Mouse (Mus musculus): Measurements from ENCODE around the gene Fgfr1op. TPM values are rescaled to one million over a fixed set of nuclear protein-coding genes. Genes with fewer than 3 reads are reported as not detected.
"Not testable (repeated sequence)": the region's sequence is repeated elsewhere in the genome, so short reads cannot be mapped to it uniquely, and the experiment has no call there.

Fgfr1op gene
- 18.1 and 28.1 TPM in 2 replicates for polyA plus RNA-seq (2011; ENCODE audit: insufficient read length, low read depth, missing spikeins)

DNA sequence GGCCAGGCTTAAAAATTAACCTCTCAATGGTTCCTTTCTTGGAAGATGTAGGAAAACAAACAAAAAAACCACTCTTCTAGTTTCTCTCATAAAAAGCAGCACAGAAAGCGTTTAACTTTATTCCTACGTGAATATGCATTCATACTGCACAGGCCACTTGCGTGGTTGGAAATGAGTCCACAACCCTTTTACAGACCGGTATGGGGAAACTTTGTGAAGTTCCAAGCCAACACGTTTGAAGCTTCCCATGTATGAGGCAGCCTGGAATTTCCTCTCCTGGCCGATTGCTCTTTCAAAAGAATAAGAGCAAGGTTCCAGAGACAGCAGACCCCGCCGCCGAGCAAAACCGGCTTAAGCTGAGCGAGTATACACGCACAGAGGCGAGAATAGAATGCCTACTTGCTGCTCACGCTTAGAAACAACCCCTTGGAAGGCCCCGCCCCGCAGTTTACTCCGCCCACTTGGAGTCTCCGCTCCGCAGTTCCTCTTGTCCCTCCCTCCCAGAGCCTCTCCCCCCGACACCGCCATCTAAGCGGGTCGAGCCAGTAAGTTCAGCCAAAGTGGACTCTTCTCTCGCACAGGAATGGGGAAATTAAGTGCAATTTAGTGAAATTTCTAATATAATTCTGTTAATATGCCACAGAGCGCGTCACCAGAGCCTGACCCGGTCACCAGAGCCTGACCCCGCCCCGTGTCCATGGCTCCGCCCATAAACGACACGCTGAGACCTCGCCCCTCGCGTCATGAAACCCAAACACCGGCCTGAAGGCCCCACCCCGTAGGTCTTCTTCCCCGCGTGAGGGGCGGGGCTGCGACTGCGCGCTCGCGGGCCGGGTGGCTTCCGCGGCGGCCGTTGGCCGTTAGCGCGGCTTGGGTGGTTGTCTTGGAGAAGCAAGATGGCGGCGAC, at the start of gene Fgfr1op:
TSS of gene Fgfr1op (plus strand) at position 801 of the 907 bp plus-strand sequence.
- not testable (repeated sequence) for H3K4me1 ChIP-seq (ENCODE audit: control insufficient read depth, insufficient read depth, low read length); H3K27ac ChIP-seq (ENCODE audit: insufficient read depth, low read length)

DNA sequence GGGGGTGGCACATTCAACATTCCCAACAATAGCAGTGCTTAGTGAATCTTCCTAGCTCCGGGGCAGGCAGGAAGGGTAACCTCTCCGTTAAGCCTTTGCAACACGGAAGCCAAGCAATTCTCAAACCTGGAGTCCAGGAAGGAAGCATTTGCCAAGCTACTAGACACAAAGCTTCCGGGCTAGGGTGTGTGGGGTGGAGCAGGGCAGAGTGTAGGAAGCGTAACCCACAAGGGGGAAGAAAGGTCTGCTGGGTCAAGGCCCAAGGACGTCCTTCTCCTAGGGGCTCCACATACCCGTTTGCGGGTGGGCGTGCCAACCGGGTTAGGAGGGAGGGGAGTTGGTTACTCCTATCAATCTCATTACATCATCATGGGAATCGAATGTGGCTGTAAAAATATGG, 48.9 kb upstream of the Fgfr1op start:
- H3K4me1 ChIP-seq (ENCODE audit: control insufficient read depth, insufficient read depth, low read length); H3K27ac ChIP-seq (ENCODE audit: insufficient read depth, low read length); H3K4me3 ChIP-seq (ENCODE audit: insufficient read depth, low read length): not testable (repeated sequence)

More for the DNA sequence above, at the start of gene Fgfr1op:
- peak within 1 kb of the TSS; percentile 41 for H3K4me3 ChIP-seq (ENCODE audit: insufficient read depth, low read length)

DNA sequence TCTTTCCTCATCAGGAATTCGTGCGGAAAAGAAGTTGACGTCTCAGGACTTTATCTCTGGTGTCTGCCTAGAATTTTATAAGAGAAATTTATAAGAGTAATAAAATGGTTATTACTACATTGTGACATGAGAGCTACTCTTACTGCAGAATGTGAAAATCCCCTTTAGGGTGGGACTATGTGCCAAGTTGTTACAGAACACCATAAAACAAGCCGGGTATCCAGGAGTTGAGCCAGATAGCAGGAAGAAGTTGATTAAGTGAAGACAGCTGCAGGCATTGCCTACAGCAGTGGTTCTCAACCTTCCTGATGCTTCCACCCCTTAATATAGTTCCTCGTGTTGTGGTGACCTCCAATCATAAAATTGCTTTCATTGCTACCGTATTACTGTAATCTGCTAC, 48.4 kb upstream of the Fgfr1op start:
- H3K27ac ChIP-seq (ENCODE audit: insufficient read depth, low read length); H3K4me3 ChIP-seq (ENCODE audit: insufficient read depth, low read length); H3K4me1 ChIP-seq (ENCODE audit: control insufficient read depth, insufficient read depth, low read length): not testable (repeated sequence)

GRCm38 (mm10) chr17:8122974-8123373, 42.3 kb upstream of the Fgfr1op start:
- H3K4me1 ChIP-seq (ENCODE audit: control insufficient read depth, insufficient read depth, low read length); H3K4me3 ChIP-seq (ENCODE audit: insufficient read depth, low read length); H3K27ac ChIP-seq (ENCODE audit: insufficient read depth, low read length): not testable (repeated sequence)

GRCm38 (mm10) chr17:8124586-8124985, 40.7 kb upstream of the Fgfr1op start:
- H3K4me1 ChIP-seq (ENCODE audit: control insufficient read depth, insufficient read depth, low read length); H3K27ac ChIP-seq (ENCODE audit: insufficient read depth, low read length); H3K4me3 ChIP-seq (ENCODE audit: insufficient read depth, low read length): not testable (repeated sequence)

GRCm38 (mm10) chr17:8128326-8128993, 36.8 kb upstream of the Fgfr1op start:
- not testable (repeated sequence) for H3K4me3 ChIP-seq (ENCODE audit: insufficient read depth, low read length); H3K4me1 ChIP-seq (ENCODE audit: control insufficient read depth, insufficient read depth, low read length)

GRCm38 (mm10) chr17:8129578-8129977, 35.7 kb upstream of the Fgfr1op start:
- H3K4me3 ChIP-seq (ENCODE audit: insufficient read depth, low read length); H3K4me1 ChIP-seq (ENCODE audit: control insufficient read depth, insufficient read depth, low read length); H3K27ac ChIP-seq (ENCODE audit: insufficient read depth, low read length): not testable (repeated sequence)

More at GRCm38 (mm10) chr17:8128326-8128993, 36.8 kb upstream of the Fgfr1op start:
- H3K27ac ChIP-seq (ENCODE audit: insufficient read depth, low read length): not testable (repeated sequence)

DNA sequence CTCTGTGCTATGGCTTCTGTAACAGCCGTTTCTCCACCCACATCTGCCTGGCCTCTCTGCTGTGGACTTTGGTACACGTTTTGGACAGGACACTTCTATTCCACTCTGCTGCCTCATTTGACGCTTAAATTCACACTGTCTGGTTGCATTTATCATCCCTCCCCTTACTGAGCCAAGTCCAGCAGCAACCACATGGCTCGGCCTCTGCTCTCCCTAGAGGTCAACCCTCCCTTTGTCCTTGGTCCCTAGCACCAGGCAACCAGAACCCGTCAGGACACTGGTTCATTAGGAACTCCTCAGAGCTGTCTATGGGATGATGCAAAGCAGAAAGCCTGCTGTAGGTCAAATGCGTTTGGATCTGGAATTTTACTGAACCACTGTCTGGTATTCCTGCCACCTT, 34.5 kb upstream of the Fgfr1op start:
- not testable (repeated sequence) for H3K4me3 ChIP-seq (ENCODE audit: insufficient read depth, low read length); H3K4me1 ChIP-seq (ENCODE audit: control insufficient read depth, insufficient read depth, low read length); H3K27ac ChIP-seq (ENCODE audit: insufficient read depth, low read length)

GRCm38 (mm10) chr17:8138116-8138515, 27.2 kb upstream of the Fgfr1op start:
- not testable (repeated sequence) for H3K4me3 ChIP-seq (ENCODE audit: insufficient read depth, low read length); H3K4me1 ChIP-seq (ENCODE audit: control insufficient read depth, insufficient read depth, low read length); H3K27ac ChIP-seq (ENCODE audit: insufficient read depth, low read length)

DNA sequence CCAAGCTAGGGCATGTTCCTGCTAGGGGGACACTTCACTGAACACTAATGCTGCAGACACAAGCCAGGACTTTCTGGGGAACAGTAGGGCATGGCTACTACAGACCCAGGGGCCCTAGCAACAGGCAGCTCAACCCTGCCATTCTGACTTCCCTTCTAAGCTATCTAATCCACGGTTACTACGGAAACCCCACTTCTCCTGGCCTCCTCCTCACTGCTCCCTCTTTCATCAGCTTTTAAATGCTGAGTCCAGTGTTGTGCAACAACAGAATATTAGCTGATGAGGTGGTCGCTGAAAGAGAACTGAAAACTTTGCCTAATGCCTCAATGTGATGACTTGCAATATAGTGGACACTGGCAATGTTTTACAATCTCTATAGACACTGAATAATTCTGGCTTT, 25.1 kb upstream of the Fgfr1op start:
- H3K4me1 ChIP-seq (ENCODE audit: control insufficient read depth, insufficient read depth, low read length); H3K27ac ChIP-seq (ENCODE audit: insufficient read depth, low read length): not testable (repeated sequence)

DNA sequence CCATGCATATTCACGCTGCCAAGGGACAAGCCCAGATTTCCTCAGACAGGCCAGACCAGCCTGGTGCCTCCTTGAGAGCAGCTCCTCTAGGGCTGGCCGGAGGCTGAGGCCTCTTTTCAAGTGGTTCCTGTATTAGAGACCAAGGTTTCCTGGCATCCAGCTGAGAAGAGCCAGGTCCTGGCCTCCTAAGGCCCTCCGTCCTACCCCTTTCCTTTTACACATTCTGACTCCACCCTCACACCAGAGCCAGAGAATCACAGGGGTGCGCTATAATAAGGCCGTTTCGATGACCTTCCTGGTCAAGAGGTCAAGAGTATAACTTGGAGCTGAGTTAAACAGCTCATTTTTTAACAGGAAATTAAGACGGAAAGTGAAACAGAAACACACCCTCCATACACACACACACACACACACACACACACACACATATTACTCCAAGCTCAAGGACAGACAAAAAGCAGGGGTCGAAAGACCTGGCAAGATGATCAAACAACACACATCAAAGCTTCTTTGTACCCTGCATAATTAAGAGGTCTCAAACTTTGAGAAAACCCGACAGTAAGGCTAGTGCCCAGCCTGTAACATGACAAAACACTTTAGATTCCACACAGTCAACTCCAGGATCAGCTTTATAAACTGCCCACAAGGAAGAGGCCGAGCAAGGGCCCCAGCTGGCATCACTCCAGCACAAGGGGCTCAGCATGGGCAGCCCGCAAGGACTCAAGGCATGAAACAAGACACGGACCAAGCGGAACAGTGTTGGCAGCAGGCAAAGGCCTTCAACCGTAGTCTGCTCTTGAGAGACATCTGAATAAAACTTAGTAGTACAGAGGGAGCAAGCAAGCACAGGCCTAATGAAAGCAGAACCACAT, 21.3 kb upstream of the Fgfr1op start:
- H3K4me1 ChIP-seq (ENCODE audit: control insufficient read depth, insufficient read depth, low read length); H3K27ac ChIP-seq (ENCODE audit: insufficient read depth, low read length); H3K4me3 ChIP-seq (ENCODE audit: insufficient read depth, low read length): not testable (repeated sequence)

More for the DNA sequence above, 25.1 kb upstream of the Fgfr1op start:
- not testable (repeated sequence) for H3K4me3 ChIP-seq (ENCODE audit: insufficient read depth, low read length)

DNA sequence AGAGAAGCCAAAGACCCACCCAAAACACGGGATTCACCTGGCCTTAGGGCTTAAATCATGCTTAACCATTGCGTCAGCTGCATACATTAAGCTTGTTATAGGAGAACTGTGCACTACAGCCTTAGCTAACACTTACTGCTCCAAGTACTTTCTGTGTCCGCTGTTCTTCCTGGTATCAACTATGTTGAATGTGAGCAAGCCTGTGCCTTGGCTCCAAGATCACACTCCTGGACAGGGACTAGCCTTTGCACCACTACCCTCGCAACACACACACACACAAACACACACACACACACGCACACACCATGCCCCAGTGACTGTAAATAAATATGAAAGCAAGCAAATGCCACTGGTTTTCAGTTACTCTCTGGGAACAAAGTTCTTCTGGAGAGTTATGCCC, 18.4 kb upstream of the Fgfr1op start:
- not testable (repeated sequence) for H3K27ac ChIP-seq (ENCODE audit: insufficient read depth, low read length); H3K4me1 ChIP-seq (ENCODE audit: control insufficient read depth, insufficient read depth, low read length)
- H3K4me3 ChIP-seq (ENCODE audit: insufficient read depth, low read length): peak overlapping the region; percentile 67

DNA sequence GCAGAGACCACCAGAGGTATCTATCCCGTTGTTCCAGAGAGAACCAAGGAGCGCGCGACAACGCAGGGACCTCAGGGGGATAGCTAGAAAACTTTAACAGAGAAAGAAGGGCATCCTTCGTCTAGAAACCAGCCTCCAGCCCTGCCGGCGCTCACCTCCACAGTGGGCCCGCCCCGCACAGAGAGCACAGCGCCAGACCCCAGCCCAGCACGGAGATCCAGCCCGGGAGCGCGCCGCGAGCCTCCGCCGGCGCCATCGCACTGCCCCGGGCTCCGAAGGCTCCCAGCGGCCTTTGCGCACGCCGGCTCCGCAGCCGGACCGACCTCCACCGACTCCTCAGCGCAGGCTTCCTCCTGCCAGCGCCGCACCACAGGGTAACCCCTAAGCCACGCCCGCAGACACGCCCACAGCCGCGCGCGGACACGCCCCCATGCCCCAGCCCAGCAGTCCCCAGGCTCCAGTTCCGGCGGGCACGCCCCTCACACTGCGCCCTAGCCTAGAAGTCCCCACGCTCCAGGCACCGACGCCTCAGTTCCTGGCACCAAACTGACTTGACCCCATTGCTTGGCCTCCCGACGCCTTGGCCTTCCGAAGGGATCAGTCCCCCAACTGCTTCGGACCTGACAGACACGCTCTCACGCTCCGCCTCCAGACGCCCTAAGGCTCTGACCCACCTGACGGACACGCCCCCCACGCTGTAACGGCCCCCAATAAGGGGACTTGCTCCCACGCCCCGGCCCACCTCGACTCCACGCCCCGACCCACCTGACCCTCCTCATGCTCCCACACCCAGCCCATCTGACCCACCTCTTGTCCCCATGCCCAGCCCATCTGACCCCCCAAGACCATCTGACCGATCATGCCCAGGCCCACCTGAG, 17.6 kb upstream of the Fgfr1op start, which contains the start of the genes Gm49673 and Rnaset2a:
TSS of gene Gm49673 (minus strand) at position 350 of the 878 bp plus-strand sequence.
TSS of gene Rnaset2a (minus strand) at position 659 of the 878 bp plus-strand sequence.
- H3K4me1 ChIP-seq (ENCODE audit: control insufficient read depth, insufficient read depth, low read length); H3K27ac ChIP-seq (ENCODE audit: insufficient read depth, low read length): not testable (repeated sequence)
- peak within 1 kb of the TSS; percentile 67 for H3K4me3 ChIP-seq (ENCODE audit: insufficient read depth, low read length)

- H3K4me3 ChIP-seq (ENCODE audit: insufficient read depth, low read length); H3K27ac ChIP-seq (ENCODE audit: insufficient read depth, low read length); H3K4me1 ChIP-seq (ENCODE audit: control insufficient read depth, insufficient read depth, low read length): not testable (repeated sequence)
These were observed 10.3 kb upstream of the Fgfr1op start for GRCm38 (mm10) chr17:8155010-8155409.
